Mouse (Mus musculus): ENCODE data around the gene Lmod3. TPM values are rescaled to one million over a fixed set of nuclear protein-coding genes. Genes with fewer than 3 reads are reported as not detected.

The Lmod3 gene
- polyA plus RNA-seq, 1 experiment from 2014 or later = 0.08 TPM

GRCm38 (mm10) chr6:97289838-97290237, 37.3 kb upstream of the Lmod3 start:
- H3K27me3 ChIP-seq = no peaks in the 10 kb centered on the region
- peaks cover 7% of the 10 kb centered on the region; the same call in 1 of the 2 replicates for H3K36me3 ChIP-seq
- peaks cover 11% of the 10 kb centered on the region for H3K4me1 ChIP-seq
- H3K9ac ChIP-seq (replicated peaks) = no peak overlapping the region
- 86% methylated on average over 4 of the region's 4 CpGs for WGBS
- H3K27ac ChIP-seq (replicated peaks) = no peak overlapping the region
- no peak overlapping the region for H3K4me2 ChIP-seq (replicated peaks)
- no peak for ATAC-seq (replicated peaks)
- H3K4me3 ChIP-seq = no peak overlapping the region
- no peaks in the 10 kb centered on the region for H3K9me3 ChIP-seq

GRCm38 (mm10) chr6:97289316-97289820, 36.8 kb upstream of the Lmod3 start:
- no peak for ATAC-seq (replicated peaks)
- H3K4me2 ChIP-seq (replicated peaks) = no peak overlapping the region
- peaks cover 7% of the 10 kb centered on the region; the same call in 1 of the 2 replicates for H3K36me3 ChIP-seq
- peaks cover 11% of the 10 kb centered on the region for H3K4me1 ChIP-seq
- H3K27ac ChIP-seq (replicated peaks) = no peak overlapping the region
- no peak overlapping the region for H3K9ac ChIP-seq (replicated peaks)
- 79% methylated on average over 10 of the region's 10 CpGs for WGBS
- no peaks in the 10 kb centered on the region for H3K27me3 ChIP-seq
- no peaks in the 10 kb centered on the region for H3K9me3 ChIP-seq
- H3K4me3 ChIP-seq = no peak overlapping the region

- Histone ChIP-seq H3K27ac (replicated peaks) (no peak overlapping the region), H3K27me3 (no peaks in the 10 kb centered on the region), H3K4me3 (no peak overlapping the region), H3K4me2 (replicated peaks) (no peak overlapping the region), H3K9me3 (no peaks in the 10 kb centered on the region), H3K36me3 (peaks cover 7% of the 10 kb centered on the region; the same call in 1 of the 2 replicates), H3K4me1 (peaks cover 11% of the 10 kb centered on the region), H3K9ac (replicated peaks) (no peak overlapping the region)
- no peak for ATAC-seq (replicated peaks)
- WGBS = 77% methylated on average over 19 of the region's 19 CpGs
Observed at GRCm38 (mm10) chr6:97288047-97288855, 35.7 kb upstream of the Lmod3 start.

GRCm38 (mm10) chr6:97286332-97286731, 33.8 kb upstream of the Lmod3 start:
- H3K36me3 ChIP-seq = peaks cover 7% of the 10 kb centered on the region; the same call in 1 of the 2 replicates
- no peaks in the 10 kb centered on the region for H3K9me3 ChIP-seq
- H3K4me1 ChIP-seq = peaks cover 7% of the 10 kb centered on the region
- WGBS = 89% methylated on average over 5 of the region's 5 CpGs
- H3K9ac ChIP-seq (replicated peaks) = no peak overlapping the region
- no peak overlapping the region for H3K4me3 ChIP-seq
- no peak overlapping the region for H3K27ac ChIP-seq (replicated peaks)
- no peaks in the 10 kb centered on the region for H3K27me3 ChIP-seq
- no peak for ATAC-seq (replicated peaks)
- no peak overlapping the region for H3K4me2 ChIP-seq (replicated peaks)

GRCm38 (mm10) chr6:97283676-97284075, 31.1 kb upstream of the Lmod3 start:
- no peak overlapping the region for H3K4me3 ChIP-seq
- no peaks in the 10 kb centered on the region for H3K27me3 ChIP-seq
- H3K27ac ChIP-seq (replicated peaks) = no peak overlapping the region
- no peak for ATAC-seq (replicated peaks)
- H3K9ac ChIP-seq (replicated peaks) = no peak overlapping the region
- no peaks in the 10 kb centered on the region for H3K9me3 ChIP-seq
- peaks cover 7% of the 10 kb centered on the region; the same call in 1 of the 2 replicates for H3K36me3 ChIP-seq
- 95% methylated on average over 1 of the region's 1 CpGs for WGBS
- H3K4me2 ChIP-seq (replicated peaks) = no peak overlapping the region
- 0 out of 2 replicates have a peak, but pooled peaks cover 5% of the 10 kb centered on the region for H3K4me1 ChIP-seq

GRCm38 (mm10) chr6:97278878-97279277, 26.3 kb upstream of the Lmod3 start:
- 46% methylated on average over 6 of the region's 6 CpGs for WGBS
- peaks cover 30% of the 10 kb centered on the region for H3K4me1 ChIP-seq
- no peaks in the 10 kb centered on the region for H3K27me3 ChIP-seq
- no peak for ATAC-seq (replicated peaks)
- H3K4me2 ChIP-seq (replicated peaks) = no peak overlapping the region
- no peak overlapping the region for H3K4me3 ChIP-seq
- no peak overlapping the region for H3K9ac ChIP-seq (replicated peaks)
- H3K27ac ChIP-seq (replicated peaks) = no peak overlapping the region
- no peaks in the 10 kb centered on the region for H3K9me3 ChIP-seq
- H3K36me3 ChIP-seq = no peaks in the 10 kb centered on the region

- Histone ChIP-seq H3K4me3 (peak overlapping the region; percentile 8; the same call in 1 of the 2 replicates), H3K27me3 (no peaks in the 10 kb centered on the region), H3K36me3 (no peaks in the 10 kb centered on the region), H3K9me3 (no peaks in the 10 kb centered on the region), H3K9ac (replicated peaks) (no peak overlapping the region; the same call in 1 of the 2 replicates), H3K4me2 (replicated peaks) (peak overlapping the region; percentile 39), H3K27ac (replicated peaks) (no peak overlapping the region), H3K4me1 (peaks cover 30% of the 10 kb centered on the region)
- 3% methylated on average over 19 of the region's 19 CpGs for WGBS
- ATAC-seq (replicated peaks) = peak; percentile 79
Observed at GRCm38 (mm10) chr6:97278014-97278787, 25.6 kb upstream of the Lmod3 start.

GRCm38 (mm10) chr6:97276890-97277497, 24.4 kb upstream of the Lmod3 start:
- 0 out of 2 replicates have a peak, but pooled peaks have one; percentile 6 for ATAC-seq (replicated peaks)
- no peaks in the 10 kb centered on the region for H3K27me3 ChIP-seq
- H3K4me1 ChIP-seq = peaks cover 30% of the 10 kb centered on the region
- no peak overlapping the region for H3K4me3 ChIP-seq
- H3K9ac ChIP-seq (replicated peaks) = no peak overlapping the region
- H3K9me3 ChIP-seq = no peaks in the 10 kb centered on the region
- no peak overlapping the region for H3K27ac ChIP-seq (replicated peaks)
- WGBS = 58% methylated on average over 5 of the region's 5 CpGs
- H3K36me3 ChIP-seq = no peaks in the 10 kb centered on the region
- no peak overlapping the region for H3K4me2 ChIP-seq (replicated peaks)

- no peaks in the 10 kb centered on the region for H3K36me3 ChIP-seq
- no peak overlapping the region for H3K9ac ChIP-seq (replicated peaks)
- H3K27me3 ChIP-seq = no peaks in the 10 kb centered on the region
- H3K9me3 ChIP-seq = no peaks in the 10 kb centered on the region
- H3K4me1 ChIP-seq = peaks cover 30% of the 10 kb centered on the region
- ATAC-seq (replicated peaks) = peak; percentile 26; the same call in 1 of the 2 replicates
- 15% methylated on average over 4 of the region's 4 CpGs for WGBS
- no peak overlapping the region for H3K4me2 ChIP-seq (replicated peaks)
- no peak overlapping the region for H3K27ac ChIP-seq (replicated peaks)
- H3K4me3 ChIP-seq = no peak overlapping the region
Observed at GRCm38 (mm10) chr6:97276366-97276765, 23.8 kb upstream of the Lmod3 start.

GRCm38 (mm10) chr6:97275760-97276159, 23.2 kb upstream of the Lmod3 start:
- WGBS = 57% methylated on average over 4 of the region's 4 CpGs
- no peak overlapping the region for H3K4me3 ChIP-seq
- no peak for ATAC-seq (replicated peaks)
- H3K4me2 ChIP-seq (replicated peaks) = no peak overlapping the region
- no peaks in the 10 kb centered on the region for H3K36me3 ChIP-seq
- no peak overlapping the region for H3K27ac ChIP-seq (replicated peaks)
- H3K9me3 ChIP-seq = no peaks in the 10 kb centered on the region
- H3K4me1 ChIP-seq = peaks cover 30% of the 10 kb centered on the region
- no peaks in the 10 kb centered on the region for H3K27me3 ChIP-seq
- H3K9ac ChIP-seq (replicated peaks) = no peak overlapping the region

GRCm38 (mm10) chr6:97273777-97274176, 21.2 kb upstream of the Lmod3 start:
- Histone ChIP-seq H3K4me3 (no peak overlapping the region), H3K4me1 (peaks cover 26% of the 10 kb centered on the region), H3K27me3 (no peaks in the 10 kb centered on the region), H3K36me3 (no peaks in the 10 kb centered on the region), H3K4me2 (replicated peaks) (no peak overlapping the region), H3K9me3 (no peaks in the 10 kb centered on the region), H3K27ac (replicated peaks) (no peak overlapping the region), H3K9ac (replicated peaks) (no peak overlapping the region)
- ATAC-seq (replicated peaks) = no peak
- 69% methylated on average over 3 of the region's 3 CpGs for WGBS

Measured in forebrain, embryonic 15.5 days (tissue).